Mouse (Mus musculus) gastrocnemius, postnatal 36 days (tissue): ENCODE data around the gene Smarca5. TPM values are rescaled to one million over a fixed set of nuclear protein-coding genes. Genes with fewer than 3 reads are reported as not detected.

ENCODE experiments used
- DNase-seq, 2 experiments: peaks; one replicate each; pipeline ENCODE4 v3.0.0; 2022
- intact Hi-C: fragments of 180-260 bp; cut with DNase I; formaldehyde crosslinking; loops from one replicate; pipeline ENCODE4 v1.15.1; 2025
- total RNA-seq, 2 experiments: library from RNA; stranded (reverse); gene quantifications; 2 replicates each; pipeline ENCODE4 v1.2.3; 2021

Smarca5 gene
- total RNA-seq, 2 experiments from 2014 or later = 21.2 to 25.2 TPM

DNA sequence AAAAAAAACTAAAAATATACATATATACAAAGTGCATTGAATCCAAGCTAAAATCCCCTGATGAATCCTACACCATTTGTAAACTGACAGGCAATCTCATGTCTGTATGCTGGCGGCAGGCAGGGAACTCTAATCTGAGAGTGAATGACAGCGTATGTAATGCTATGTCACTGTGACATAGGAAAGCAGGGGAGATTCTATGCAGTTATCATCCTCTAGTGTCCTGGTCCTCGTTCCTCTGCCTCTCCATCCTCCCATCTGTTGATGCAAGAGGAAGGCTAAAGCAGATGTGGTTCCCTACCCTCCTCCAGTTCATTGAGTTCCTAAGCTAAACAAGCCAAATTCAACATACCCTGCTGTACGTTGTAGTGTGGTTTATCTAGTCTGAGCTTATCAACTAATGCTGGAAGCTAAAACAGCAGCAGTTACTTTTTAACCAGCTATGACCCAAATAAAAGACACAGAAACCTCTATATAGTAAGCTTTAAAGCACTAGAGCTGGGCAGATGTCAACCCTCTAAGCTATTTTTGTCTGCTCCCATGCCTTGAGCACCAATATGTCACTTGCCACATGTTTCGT lies 55.5 kb downstream of the Smarca5 start:
- intact Hi-C loops = loop anchor here (10.0 kb wide), 1 partner anchor 949 kb away; no protein-coding TSS in a partner anchor
- no peak for DNase-seq

DNA sequence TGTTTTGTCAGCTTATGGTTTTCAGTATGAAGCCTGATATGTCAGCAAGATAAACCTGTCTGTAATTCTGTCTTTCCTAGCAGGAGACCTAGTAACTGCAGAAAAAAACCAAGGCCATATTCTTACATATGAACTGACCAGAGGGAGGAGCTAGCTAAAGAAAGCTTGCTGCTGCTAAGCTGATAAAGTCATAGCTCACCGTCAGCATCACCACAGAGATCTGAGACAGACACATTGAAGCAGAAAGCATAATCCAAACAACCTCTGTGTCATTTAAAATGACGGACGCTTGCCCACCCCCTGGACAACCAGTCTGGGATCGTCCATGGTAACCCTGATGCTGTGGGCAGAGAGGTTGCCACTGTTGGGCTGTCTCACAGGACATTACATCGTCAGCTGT lies 56.7 kb downstream of the Smarca5 start:
- DNase-seq = no peak
- intact Hi-C loops = loop anchor here (10.0 kb wide), 1 partner anchor 948 kb away; no protein-coding TSS in a partner anchor

DNA sequence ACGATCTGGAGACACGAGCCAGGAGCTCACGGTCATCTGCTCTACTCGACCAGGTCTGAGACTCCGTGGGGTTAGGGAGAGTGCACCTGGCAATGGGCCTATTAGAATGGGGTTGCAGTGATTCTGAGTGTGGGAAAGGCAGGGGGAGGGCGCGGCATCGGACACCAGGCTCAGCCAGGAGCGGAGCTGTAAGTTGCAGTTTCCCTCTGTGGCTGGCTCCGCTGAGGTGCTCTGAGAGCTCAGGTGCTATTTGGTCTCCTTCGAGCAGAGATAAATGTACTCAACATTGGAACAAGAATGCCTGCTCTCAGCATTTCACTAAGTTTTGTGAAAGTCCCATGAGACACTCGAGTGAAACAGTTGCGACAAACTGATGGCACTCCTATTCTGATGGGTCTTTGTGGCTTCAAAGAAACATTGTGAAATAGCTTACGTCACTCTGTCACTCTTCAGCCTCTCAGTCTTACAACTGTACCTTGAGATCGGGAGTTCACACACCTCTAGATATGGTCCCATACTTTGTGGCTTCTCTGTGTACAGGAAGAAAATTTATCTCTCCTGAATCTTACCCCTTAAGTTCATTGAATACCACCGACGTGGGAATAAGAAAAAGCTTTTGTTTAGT lies 69.9 kb downstream of the Smarca5 start:
- intact Hi-C loops = no loop called here
- DNase-seq = no peak

DNA sequence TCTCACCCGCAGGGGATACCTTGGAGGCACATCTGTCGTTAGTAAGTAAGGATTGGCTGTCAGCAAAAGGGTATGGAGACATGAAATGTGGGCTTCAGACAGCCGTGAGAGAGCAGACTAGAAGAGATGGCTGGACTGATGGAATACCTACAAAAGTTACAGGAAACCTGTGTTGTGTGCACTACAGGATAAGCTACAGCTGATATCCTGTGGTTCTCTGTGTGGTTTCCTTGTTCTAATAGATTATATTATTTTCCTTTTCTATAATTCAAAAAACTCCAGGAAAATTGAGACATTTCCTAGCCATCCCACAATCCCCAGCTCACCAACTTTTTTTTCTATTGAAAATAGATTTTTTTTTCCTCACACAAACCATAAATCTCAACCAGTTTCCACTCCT lies 75.8 kb downstream of the Smarca5 start:
- intact Hi-C loops = no loop called here
- no peak for DNase-seq

DNA sequence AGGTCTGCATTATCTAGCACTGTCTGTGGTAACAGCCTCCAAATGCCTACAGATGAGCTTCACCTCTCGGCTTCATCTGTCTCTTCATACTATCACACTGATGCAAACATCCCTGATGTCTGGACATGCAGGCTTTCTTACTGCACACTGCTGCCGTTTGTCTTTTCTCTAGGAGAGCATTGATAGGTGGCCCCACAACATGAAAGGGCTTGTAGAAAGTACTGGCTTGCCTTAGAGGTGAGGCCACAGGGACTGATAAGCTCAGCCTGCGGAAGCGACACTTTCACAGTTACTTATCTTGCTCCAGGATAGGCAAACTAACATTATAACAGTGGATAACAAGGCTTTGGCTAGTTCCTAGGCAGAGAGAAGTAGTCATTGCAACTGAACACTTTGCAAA lies 78.2 kb downstream of the Smarca5 start:
- intact Hi-C loops = no loop called here
- no peak for DNase-seq

DNA sequence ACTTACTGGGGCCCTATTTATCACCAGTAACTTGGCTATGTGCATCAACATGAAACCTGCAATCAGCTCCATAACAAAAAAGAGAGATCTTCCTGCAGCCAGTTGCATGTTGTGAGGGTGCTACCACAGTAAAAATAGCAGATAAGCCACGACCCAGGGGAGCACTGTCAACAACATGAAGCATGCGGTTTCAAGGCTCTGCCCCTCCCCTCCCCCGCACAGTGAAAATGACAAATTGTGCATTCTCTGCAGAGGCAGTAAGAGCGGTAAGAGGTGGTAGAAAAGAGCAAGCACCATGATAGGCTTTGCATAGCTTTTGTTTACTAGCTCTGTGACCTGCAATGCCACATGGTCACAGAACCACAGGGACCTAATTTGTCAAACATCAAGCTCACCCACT lies 81.7 kb downstream of the Smarca5 start:
- DNase-seq = no peak
- intact Hi-C loops = no loop called here

Other genes starting within 250 kb of the Smarca5 start
- gene Gypa, start 245.7 kb downstream of the Smarca5 start, total RNA-seq = not detected
- gene Frem3, start 128.4 kb downstream of the Smarca5 start, total RNA-seq = not detected
- 1 to 10 TPM; 8.2 to 9.9 TPM for gene Gab1, start 141.0 kb upstream of the Smarca5 start, total RNA-seq